Mouse (Mus musculus) NIH3T3 (cell line): ENCODE measurements around the gene Utrn.

Experiments
- DNase-seq: peaks from one replicate; pipeline ENCODE4 v3.0.0-alpha.2; 2012; ENCODE audit warnings: low read depth

The Utrn gene

GRCm38 (mm10) chr10:12534801-12535200 lies 334.4 kb downstream of the Utrn start:
- no peak for DNase-seq

GRCm38 (mm10) chr10:12534301-12534700 lies 334.9 kb downstream of the Utrn start:
- DNase-seq = no peak

GRCm38 (mm10) chr10:12522078-12522477 lies 347.1 kb downstream of the Utrn start:
- DNase-seq = no peak

- no peak for DNase-seq
Measured at GRCm38 (mm10) chr10:12518162-12518561, 351.0 kb downstream of the Utrn start.

GRCm38 (mm10) chr10:12505568-12505967 lies 363.6 kb downstream of the Utrn start:
- no peak for DNase-seq

- DNase-seq = no peak
Measured at GRCm38 (mm10) chr10:12500489-12500888, 368.7 kb downstream of the Utrn start.

- no peak for DNase-seq
Measured at GRCm38 (mm10) chr10:12497555-12497954, 371.6 kb downstream of the Utrn start.

GRCm38 (mm10) chr10:12489551-12490177 lies 379.5 kb downstream of the Utrn start:
- no peak for DNase-seq

GRCm38 (mm10) chr10:12488518-12488917 lies 380.6 kb downstream of the Utrn start:
- no peak for DNase-seq

- DNase-seq = no peak
Measured at GRCm38 (mm10) chr10:12488117-12488516, 381.0 kb downstream of the Utrn start.

GRCm38 (mm10) chr10:12483494-12483893 lies 385.7 kb downstream of the Utrn start:
- no peak for DNase-seq

- DNase-seq = no peak
Measured at GRCm38 (mm10) chr10:12482975-12483374, 386.2 kb downstream of the Utrn start.

GRCm38 (mm10) chr10:12474850-12475621 lies 394.1 kb downstream of the Utrn start:
- DNase-seq = no peak

- peak; percentile 15 for DNase-seq
Measured at GRCm38 (mm10) chr10:12469391-12470057, 399.6 kb downstream of the Utrn start.

- DNase-seq = peak; percentile 57
Measured at GRCm38 (mm10) chr10:12467544-12467943, 401.6 kb downstream of the Utrn start.

GRCm38 (mm10) chr10:12460945-12461344 lies 408.2 kb downstream of the Utrn start:
- DNase-seq = no peak

GRCm38 (mm10) chr10:12456867-12457266 lies 412.3 kb downstream of the Utrn start:
- no peak for DNase-seq

GRCm38 (mm10) chr10:12452641-12453040 lies 416.5 kb downstream of the Utrn start:
- DNase-seq = peak; percentile 76

- no peak for DNase-seq
Measured at GRCm38 (mm10) chr10:12444122-12444521, 425.0 kb downstream of the Utrn start.

- DNase-seq = no peak
Measured at GRCm38 (mm10) chr10:12433161-12433560, 436.0 kb downstream of the Utrn start.

- no peak for DNase-seq
Measured at GRCm38 (mm10) chr10:12430399-12430798, 438.8 kb downstream of the Utrn start.

GRCm38 (mm10) chr10:12426866-12427265 lies 442.3 kb downstream of the Utrn start:
- no peak for DNase-seq

GRCm38 (mm10) chr10:12424944-12425343 lies 444.2 kb downstream of the Utrn start:
- DNase-seq = no peak
